Mouse (Mus musculus): ENCODE data around the gene Cd63.

DNA sequence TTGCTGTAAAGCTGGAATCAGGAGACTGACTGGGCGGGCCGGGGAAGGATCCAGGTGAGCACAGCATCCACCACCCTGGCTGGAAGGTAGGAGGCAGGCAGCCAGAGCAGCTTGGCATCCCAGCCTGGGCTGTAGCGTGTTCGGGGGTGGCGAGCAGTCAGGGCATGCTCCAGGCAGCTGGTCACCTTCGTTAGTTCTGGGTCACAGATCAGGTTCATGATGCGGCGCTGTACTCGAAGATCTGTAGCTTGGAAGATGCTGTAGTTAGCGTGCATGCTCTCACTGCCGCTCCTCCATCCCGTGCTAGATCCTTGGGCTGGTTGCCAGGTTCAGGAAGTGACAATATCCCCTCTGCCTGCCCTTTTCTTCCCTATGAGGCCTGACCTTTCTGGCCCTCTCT, 12.9 kb downstream of the Cd63 start:
- TF ChIP-seq CTCF (IDR thresholded peaks at IDR 0.05; ENCODE audit: low read depth) (no peak), EP300 (IDR thresholded peaks at IDR 0.05; ENCODE audit: low read depth) (no peak)

Data from liver, embryonic 14.5 days (tissue).